Mouse (Mus musculus): ENCODE measurements around the gene Ttll1.
"Not testable (repeated sequence)": the region's sequence is repeated elsewhere in the genome, so short reads cannot be mapped to it uniquely, and the experiment has no call there.

The Ttll1 gene

DNA sequence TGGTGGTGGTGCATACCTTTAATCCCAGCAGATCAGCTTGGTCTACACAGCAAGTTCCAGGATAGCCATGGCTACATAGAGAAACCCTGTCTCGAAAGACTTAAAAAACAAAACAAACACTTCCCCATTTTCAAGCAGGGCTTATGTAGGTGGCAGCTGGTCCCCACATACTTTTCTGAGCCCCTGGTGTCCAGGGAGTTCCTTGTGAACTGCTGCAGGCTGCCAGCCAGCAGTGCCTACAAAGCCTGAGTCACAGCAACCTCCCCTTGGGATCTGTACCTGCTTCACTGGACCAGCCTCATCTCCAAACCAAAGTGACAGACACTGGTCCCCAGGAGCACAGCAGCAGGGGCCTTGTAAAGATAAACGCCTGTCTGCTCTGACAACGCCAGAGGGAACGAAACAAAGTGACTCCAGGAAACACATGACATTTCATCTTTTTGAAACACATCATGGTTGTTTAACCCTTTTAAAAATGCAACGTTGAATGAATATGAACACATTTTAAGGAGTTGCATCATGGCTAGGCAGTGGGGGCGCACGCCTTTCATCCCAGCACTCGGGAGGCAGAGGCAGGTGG lies 28.0 kb downstream of the Ttll1 start:
- no peak for DNase-seq (ENCODE audit: low spot score)

DNA sequence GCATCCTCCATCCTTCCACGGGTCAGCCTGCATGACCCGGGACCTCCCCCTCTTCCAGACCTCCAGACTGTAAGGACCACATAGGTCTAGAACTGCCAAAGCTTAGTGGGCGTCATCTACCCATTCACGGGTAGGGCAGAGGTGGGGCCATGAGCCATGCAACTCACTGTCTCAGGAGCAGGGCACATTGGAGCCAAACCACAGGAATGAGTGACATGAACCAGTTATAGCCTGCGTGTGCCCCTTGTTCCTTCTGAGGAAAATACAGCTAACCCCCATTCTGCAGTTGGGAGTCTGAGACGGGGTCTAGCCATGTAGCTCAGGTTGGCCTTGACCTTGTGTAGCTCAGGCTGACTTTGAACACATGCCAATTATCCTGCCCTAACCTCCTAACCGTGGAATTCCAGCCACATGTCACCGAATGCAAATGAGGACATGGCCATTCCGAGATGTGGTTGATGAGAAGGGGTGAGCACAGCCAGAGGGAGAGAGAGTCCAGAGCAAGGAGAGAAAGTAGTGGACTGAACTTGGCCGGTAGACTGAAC lies 29.4 kb downstream of the Ttll1 start:
- DNase-seq (ENCODE audit: low spot score) = no peak

DNA sequence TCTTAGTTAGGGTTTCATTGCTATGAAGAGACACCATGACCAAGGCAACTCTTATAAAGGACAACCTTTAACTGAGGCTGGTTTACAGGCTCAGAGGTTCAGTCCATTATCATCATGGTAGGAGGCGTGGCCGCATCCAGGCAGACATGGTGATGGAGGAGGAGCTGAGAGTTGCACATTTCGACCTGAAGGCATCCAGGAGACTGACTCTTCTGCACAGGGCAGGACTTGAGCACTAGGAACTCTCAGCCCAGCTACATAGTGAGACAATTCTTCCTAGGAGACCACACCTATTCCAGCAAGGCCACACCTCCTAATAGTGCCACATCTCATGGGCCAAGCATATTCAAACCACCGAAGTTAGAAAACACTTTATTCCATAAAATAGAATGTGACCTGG lies 30.9 kb downstream of the Ttll1 start:
- no peak for DNase-seq (ENCODE audit: low spot score)

DNA sequence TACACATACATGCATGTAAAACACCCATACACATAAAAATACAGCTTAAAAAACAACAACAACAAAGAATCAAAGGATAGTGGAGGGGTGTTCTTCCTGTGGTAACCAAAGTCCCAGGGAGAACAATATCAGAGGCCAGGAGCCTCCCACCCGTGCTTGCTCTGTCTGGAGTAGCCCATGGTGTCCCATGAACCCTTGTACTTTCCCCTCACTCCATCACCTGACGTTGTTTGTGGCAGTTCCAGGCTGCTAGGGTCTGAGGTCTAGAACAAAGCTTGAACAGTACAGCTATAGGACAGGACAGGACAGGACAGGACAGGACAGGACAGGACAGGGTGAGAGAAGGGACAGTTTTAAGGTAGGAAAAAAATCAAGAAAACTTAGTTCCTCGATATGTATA lies 32.6 kb downstream of the Ttll1 start:
- DNase-seq (ENCODE audit: low spot score) = no peak

DNA sequence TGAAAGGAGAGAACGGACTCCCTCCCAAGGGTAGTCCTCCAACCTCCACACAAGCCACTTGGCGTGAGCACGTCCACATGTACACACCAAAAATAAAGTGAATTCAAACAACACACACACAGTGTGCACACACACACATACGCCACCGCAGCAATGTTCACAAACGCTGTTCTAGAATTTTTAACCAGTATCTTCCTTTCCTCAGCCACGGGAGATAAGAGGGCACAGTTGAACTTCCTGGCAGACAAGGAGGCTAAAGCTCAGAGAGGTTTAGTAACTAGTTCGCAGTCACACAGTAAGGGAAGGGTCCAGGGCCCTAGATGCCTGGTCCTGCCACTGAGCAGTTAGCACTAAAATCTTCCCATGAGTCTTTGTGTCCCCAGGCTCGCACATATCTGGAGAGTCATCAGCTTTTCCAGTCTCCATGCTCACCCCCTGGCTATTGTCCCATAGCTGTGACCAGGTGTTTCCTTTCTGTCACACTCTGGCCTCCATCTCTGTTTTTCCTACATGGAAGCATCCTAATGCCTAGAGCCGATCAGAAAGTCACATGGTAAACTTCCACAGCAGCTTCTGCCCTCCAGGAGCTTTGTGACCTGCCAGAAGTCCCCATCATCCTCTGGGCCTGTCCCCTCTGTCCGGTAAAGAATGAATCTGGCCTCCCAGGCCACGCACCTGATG lies 34.0 kb downstream of the Ttll1 start:
- DNase-seq (ENCODE audit: low spot score) = no peak

DNA sequence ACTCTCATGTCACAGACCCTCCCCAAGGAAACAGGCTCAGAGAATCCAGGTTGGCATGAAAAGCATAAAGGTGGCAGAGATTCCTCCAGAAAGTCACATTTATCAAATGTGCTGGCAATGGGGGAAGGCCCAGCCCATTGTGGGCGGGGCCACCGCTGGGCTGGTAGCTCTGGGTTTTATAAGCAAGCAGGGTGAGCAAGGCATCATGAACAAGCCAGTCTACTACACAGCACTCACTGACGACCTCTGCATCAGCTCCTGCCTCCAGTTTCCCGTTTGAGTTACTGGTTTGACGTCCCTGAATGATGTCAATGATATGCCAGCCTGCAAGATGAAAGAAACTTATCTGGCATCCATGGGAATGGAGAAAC lies 36.2 kb downstream of the Ttll1 start:
- DNase-seq (ENCODE audit: low spot score) = no peak

DNA sequence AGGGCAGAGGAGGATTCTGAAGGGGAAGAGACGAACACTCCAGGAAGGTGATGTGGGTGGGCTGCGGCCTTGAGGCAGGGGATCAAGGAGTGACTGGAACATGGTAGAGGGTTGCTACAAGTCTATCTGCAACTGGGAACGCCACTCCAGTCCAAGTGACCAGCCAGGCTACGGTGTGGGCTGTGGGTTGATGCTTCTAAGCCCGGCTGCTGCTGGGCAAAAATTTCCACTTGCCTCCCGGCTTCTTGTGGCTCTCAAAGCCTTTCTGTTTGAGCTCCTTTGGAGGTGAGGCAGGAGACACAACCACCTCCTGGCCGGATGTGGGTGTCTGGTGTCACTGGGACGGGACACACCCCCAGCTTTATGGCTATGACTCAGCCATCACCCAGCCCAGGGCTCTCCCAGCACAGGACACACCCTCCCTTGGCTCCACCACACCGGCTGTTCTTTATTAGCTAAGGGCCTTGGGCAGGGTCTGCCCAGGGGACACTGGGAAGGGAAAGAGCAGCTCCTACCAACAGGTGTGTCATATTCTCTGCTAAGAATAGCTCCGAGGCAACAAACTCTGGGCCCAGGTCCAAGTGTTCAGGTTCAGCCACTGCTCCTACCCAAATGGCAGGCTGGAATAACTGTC lies 36.7 kb downstream of the Ttll1 start:
- no peak for DNase-seq (ENCODE audit: low spot score)

DNA sequence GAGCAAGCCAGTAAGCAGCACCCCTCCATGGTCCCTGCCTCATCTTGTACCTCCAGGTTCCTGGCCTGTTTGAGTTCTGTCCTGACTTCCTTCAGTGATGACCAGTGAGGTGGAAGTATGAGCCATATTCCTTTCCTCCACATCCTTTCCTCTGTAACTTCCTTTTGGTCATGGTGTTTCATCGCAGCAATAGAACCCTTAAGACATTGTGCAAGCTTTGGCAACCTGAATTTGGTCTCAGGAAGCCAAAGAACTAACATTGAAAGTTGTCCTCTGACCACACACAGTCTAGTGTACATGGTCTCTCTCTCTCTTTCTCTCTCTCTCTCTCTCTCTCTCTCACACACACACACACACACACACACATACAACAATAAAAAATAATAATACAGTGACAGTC lies 37.4 kb downstream of the Ttll1 start:
- DNase-seq (ENCODE audit: low spot score) = no peak

DNA sequence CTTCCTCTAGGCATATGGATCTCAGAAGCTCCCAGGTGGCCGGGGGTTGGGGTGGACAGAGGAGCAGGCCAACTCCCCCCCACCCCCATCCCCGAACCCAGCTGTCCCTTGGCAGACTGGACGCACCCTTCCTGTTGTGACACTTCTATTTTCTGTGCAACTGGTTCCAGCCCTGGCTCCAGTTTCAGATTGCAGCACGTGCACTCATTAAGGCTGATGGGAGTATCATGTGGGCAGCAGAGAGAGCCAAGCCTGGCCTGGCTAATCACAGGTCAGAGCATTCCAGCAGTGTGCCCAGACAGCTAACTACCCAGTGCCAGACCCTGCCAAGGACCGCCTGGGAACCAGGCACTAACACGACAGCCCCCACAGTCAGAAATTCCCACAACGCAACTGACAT lies 39.2 kb downstream of the Ttll1 start:
- DNase-seq (ENCODE audit: low spot score) = no peak

DNA sequence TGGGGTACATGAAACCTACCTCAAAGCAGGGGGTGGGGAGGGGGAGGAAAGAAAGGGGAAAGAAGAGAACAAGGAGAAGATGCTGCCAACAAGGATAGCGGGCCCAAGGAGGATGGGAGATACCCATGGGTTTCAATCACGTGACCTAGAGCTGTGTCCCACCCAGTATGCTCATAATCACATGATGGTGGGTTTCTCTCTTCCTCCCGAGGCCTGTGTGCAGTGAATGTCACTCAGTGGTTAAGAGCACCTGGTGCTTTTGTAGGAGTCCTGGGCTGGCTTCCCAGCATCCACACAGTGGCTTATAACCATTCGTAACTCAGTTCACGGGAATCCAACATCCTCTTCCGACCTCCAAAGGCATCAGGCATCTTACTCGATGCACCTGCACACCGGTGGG lies 40.2 kb downstream of the Ttll1 start:
- DNase-seq (ENCODE audit: low spot score) = no peak

DNA sequence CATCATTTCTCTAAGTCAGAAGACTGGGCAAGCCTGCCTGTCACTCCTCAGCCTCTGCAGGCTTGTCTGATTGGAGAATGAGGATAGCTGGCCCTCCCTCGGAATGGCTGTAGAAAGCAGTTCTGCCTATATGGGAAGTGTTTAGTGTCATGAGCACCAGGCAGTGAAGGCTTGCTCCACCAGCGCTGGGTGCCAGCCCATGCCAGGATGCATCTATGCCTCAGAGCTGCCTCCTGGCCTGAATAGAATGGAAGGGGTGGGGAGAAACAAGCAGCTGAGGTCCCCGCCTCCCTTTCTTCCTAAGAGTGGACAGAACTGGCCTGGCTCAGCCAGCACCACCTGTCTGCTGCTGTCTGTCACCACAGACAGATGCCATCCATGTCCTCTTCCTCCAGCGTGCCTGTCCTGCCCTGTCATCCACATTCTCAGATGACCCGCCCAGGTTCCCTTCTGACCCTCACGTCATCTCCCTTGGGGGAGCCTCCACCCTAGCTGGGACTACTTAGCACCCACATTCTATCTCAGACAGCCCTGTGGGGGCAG lies 41.3 kb downstream of the Ttll1 start:
- DNase-seq (ENCODE audit: low spot score) = no peak

DNA sequence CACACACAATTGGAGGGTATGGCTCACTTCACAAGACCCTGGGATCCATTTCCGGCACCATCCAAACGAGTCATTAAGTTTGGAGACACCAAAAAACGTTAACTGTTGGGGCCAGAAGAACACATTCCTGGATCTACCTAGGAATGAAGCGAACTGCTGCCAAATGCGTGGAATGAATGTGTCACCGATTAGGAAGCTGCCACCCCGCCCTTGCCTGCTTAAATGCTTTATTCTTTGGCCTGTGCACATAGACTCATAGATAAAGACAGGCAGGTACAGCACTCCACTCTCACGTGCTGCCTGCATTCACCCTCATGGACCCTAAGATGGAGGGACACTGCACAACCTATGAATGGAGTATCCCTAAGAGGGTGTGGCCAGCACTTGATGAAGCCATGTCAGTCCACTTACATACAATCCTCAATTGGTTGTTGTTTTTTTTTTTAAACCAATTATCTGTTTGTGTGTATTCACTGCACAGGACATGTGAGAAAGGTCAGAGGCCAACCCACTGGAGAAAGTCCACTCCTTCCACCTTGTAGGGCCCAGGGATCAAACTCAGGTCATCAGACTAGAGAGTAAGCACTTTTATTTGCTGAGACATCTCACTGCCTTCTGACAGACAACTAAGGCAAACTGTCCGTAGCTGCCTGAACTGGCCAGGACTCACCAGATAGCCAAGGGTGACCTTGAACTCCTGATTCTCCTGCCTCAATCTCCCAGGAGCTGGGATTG lies 43.3 kb downstream of the Ttll1 start:
- DNase-seq (ENCODE audit: low spot score) = no peak

DNA sequence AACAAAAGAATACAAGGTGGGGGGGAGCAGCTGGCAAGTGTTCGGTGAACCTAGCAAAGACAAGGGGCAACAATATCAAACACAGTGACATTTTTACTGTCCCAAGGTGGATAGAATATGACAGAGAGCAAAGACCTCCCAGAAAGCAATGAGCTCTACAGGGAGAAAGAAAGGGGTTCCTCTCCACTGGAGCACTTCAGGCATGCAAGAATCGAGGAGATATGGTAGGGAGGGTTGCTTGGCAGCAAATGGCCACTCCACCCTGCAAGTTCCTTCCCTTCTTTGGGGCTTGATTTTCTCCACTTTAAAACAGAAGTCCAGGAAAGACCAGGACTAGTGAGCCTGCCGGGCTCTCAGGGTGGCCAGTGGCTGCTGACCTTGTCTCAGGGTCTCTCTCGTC lies 44.4 kb downstream of the Ttll1 start:
- DNase-seq (ENCODE audit: low spot score) = no peak

DNA sequence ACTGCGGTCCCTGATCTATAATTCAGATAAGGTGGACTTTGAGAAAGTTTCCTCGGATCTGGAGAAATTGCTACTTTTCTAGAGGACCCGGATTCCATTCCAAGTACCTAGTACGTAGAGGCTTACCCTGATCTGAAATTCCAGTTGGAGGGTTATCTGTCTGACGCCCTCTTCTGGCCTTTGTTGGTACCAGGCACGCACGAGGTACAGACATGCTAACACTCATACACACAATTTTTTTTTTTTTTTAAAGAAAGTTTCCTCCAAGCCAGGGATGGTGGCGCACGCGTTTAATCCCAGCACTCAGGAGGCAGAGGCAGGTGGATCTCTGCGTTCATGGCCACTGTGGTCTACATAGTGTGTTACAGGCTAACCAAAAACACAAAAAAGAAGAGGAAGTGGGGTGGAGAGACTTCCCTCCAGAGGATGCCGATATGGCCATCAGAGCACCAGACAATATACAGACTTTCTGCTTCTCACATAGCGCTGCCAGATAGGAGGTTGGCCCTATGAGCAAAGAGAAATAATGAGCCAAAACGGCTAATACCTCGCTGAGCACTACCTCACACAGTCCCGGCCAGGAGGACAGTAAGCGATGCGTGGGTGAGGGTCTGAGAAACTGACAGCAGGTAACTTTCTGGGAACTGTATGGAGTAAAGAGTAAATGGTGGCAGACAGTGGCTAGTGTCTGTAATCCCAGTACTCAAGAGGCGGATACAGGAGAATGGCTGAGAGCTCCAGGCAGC lies 45.6 kb downstream of the Ttll1 start:
- DNase-seq (ENCODE audit: low spot score) = no peak

DNA sequence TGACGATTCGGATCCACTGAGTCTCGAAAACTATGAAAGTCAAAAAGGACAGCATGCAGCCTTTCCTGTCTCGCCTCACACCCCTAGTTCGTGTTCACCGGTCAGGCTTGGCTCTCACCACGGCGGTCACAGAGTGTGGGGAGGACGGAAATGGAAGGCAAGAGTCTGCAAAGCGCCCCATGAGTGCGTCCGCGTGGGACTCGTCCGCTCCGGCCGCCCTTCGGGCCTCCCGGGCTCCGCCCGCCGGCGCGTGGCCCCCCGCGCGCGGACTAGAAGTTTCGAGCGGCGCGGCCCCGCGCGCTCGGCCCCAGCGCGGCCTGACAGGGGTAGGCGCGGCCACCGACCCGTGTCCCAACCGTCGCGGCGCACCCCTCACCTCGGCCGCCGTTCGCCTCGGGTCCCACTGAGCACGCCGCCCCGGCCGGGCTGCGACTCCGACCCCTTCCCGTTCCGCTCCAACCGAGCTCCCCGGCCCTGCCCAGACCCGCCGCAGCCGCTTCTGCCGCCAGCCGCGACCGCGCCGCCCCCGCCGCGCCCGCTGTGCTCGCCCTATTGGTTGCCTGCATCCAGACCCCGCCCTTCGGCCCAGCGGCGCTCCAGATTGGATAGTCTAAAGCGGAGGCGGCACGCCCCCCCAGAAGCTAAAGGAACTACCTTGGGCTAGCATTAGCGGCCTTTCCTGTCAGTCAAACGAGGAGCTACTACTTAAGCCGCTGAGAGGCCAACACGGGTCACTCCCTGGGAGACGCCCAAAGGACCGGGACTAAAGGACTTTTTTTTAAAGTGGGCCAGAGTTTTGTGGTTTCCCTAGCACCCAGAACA lies 46.4 kb downstream of the Ttll1 start, which contains the start of gene Pacsin2:
Gene Pacsin2, minus strand, starts transcription at position 524 of the 822 bp plus-strand sequence.
- DNase-seq (ENCODE audit: low spot score) = peak; percentile 91

DNA sequence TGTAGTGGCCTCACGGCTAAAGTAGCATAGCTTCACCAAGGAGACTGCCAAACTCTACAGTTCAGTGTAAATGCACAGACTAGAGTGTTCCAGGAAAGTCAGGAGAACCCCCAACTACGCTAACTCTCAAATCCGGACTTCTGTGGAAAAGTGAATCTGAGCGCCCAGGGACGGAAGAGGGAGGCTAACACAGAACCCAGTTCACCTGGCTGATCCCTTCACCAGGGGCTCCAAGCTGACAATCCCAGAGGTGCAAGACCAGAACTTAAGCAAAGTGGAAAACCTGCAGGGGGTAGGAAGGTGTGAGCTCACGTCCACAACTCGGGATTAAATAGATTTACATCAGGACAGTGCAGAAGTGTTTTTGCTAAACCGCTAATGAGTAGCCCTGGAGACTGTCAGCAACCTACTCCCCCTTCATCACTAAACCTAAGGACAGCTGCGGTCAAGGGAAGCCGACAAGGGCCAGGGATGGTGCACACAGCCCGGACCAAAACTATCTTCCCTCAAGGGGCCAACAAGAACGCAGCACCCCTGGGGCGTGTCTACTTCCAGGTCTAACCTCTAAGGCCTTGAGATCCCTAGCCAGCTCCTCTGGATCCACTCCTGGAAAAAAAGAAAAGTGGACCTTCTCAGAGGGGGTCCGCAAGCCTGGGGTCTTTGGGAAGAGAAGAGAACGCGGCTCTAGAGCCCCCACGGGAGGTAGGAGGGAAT lies 47.2 kb downstream of the Ttll1 start:
- no peak for DNase-seq (ENCODE audit: low spot score)

DNA sequence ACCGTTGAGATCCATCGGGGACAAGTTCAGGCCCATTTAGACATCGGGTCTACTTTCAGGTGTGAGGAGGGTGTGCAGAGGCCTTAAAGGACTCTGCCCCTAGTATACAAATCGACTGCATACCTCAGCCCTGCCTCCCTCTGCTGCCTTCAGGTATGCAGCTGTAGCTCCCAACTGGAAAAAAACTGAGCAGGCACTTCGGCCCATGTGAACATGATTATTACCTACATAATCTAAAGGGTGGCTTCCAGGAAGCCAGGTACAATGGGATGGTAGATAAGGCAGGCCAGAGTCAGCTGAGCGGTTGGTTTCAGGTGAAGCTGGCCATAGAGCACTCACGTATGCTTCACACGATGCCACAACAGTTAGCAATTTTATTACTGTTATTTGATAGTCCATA lies 48.3 kb downstream of the Ttll1 start:
- not testable (repeated sequence) for DNase-seq (ENCODE audit: low spot score)

DNA sequence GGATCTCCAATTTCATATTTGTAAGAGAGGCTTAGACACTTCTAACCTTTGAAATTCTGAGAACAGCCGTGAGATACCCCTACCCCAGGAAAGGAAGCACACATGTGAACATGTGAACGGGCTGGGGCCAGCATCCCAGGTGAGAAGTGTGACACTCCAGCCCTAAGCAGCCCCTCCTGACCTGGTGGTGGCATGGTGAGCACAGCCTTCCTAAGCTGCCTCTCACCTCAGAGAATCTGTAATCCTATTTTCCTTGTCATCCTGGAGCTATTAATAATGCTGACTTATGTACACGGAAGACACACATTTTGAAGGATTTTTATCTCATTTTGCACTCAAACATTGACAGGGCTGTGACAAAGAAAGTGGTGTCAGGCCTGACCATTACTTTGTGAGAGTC lies 49.8 kb downstream of the Ttll1 start:
- DNase-seq (ENCODE audit: low spot score) = no peak

DNA sequence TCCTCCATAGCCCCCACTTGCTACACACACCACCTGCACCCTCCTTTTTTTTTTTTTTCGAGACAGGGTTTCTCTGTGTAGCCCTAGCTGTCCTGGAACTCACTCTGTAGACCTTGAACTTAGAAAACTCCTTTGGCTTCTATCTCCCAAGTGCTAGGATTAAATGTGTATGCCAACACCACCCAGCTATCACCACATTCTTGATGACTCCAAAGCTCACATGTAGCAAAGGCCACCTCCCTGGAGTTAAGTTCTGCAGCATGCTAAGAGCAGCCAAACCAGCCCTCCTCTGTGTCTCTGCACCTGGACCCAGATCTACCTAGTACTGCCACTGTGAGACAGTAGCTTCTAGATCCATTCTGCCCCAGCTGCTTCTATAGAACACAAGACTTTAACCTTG lies 53.2 kb downstream of the Ttll1 start:
- DNase-seq (ENCODE audit: low spot score) = no peak

DNA sequence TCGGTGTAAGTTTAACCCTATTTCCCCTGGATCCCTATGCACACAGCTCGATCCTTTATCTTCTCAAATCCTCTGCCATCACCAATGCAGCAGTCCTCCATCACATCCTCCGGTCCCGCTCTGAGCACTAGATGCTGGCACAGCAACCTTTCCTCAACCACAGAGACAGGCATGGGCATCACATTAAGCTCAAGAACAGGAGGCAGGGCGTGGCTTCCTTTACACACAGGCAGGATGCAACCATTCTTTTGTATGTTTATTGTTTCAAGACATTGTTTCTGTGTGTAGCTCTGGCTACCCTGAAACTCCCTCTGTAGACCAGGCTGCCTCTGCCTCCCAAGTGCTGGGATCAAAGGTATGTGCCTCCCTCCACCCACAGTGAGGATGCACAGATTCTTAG lies 55.1 kb downstream of the Ttll1 start:
- no peak for DNase-seq (ENCODE audit: low spot score)
